Mouse (Mus musculus): ENCODE measurements around the gene Gm6904.
"Not testable (repeated sequence)": the region's sequence is repeated elsewhere in the genome, so short reads cannot be mapped to it uniquely, and the experiment has no call there.

Gene Gm6904

GRCm38 (mm10) chr14:59260056-59260455, at the start of gene Gm6904:
Gene Gm6904, minus strand, starts transcription at chr14:59260216.
- DNase-seq (ENCODE audit: low read depth), result peak; percentile 55

GRCm38 (mm10) chr14:59297391-59297790, 37.4 kb upstream of the Gm6904 start, which contains the start of gene Phf11a:
Gene Phf11a, minus strand, starts transcription at chr14:59297522.
- peak; percentile 2 for DNase-seq (ENCODE audit: low read depth)

GRCm38 (mm10) chr14:59291769-59292168, 31.8 kb upstream of the Gm6904 start:
- DNase-seq (ENCODE audit: low read depth), result not testable (repeated sequence)

GRCm38 (mm10) chr14:59274961-59275360, 14.9 kb upstream of the Gm6904 start:
- not testable (repeated sequence) for DNase-seq (ENCODE audit: low read depth)

GRCm38 (mm10) chr14:59255861-59256260, 4.2 kb downstream of the Gm6904 start:
- not testable (repeated sequence) for DNase-seq (ENCODE audit: low read depth)

- peak; percentile 41 for DNase-seq (ENCODE audit: low read depth)
Measured at GRCm38 (mm10) chr14:59250350-59250749, 9.7 kb downstream of the Gm6904 start.

GRCm38 (mm10) chr14:59233635-59234034, 26.4 kb downstream of the Gm6904 start:
- no peak for DNase-seq (ENCODE audit: low read depth)

GRCm38 (mm10) chr14:59232003-59232402, 28.0 kb downstream of the Gm6904 start:
- DNase-seq (ENCODE audit: low read depth), result peak; percentile 46

GRCm38 (mm10) chr14:59230331-59230966, 29.6 kb downstream of the Gm6904 start:
- no peak for DNase-seq (ENCODE audit: low read depth)

- no peak for DNase-seq (ENCODE audit: low read depth)
Measured at GRCm38 (mm10) chr14:59229822-59230221, 30.2 kb downstream of the Gm6904 start.

- DNase-seq (ENCODE audit: low read depth), result no peak
Measured at GRCm38 (mm10) chr14:59226240-59226639, 33.8 kb downstream of the Gm6904 start.

- no peak for DNase-seq (ENCODE audit: low read depth)
Measured at GRCm38 (mm10) chr14:59219241-59219640, 40.8 kb downstream of the Gm6904 start.

- DNase-seq (ENCODE audit: low read depth), result no peak
Measured at GRCm38 (mm10) chr14:59209816-59210215, 50.2 kb downstream of the Gm6904 start.

- DNase-seq (ENCODE audit: low read depth), result no peak
Measured at GRCm38 (mm10) chr14:59209003-59209402, 51.0 kb downstream of the Gm6904 start.

- DNase-seq (ENCODE audit: low read depth), result no peak
Measured at GRCm38 (mm10) chr14:59205976-59206583, 53.9 kb downstream of the Gm6904 start.

GRCm38 (mm10) chr14:59205461-59205860, 54.6 kb downstream of the Gm6904 start:
- no peak for DNase-seq (ENCODE audit: low read depth)

GRCm38 (mm10) chr14:59201604-59202215, 58.3 kb downstream of the Gm6904 start:
- DNase-seq (ENCODE audit: low read depth), result no peak

- DNase-seq (ENCODE audit: low read depth), result peak; percentile 96
Measured at GRCm38 (mm10) chr14:59200711-59201603, 59.1 kb downstream of the Gm6904 start, which contains the start of gene Rcbtb1. Gene Rcbtb1, plus strand, starts transcription at chr14:59201209.

Measured in NIH3T3 (cell line).